Mouse (Mus musculus) forebrain, embryonic 15.5 days (tissue): ENCODE results near the gene Yif1b. TPM values are rescaled to one million over a fixed set of nuclear protein-coding genes. Genes with fewer than 3 reads are reported as not detected.
A peak's percentile ranks its signal among the peaks of the same experiment; 100 is the strongest.

Experiments used
- ATAC-seq: fragments of 200-750 bp; cut with Nextera tagmentation; replicated peaks from 2 replicates; pipeline ENCODE4 v1.8.0; 2017; ENCODE audit warnings: mild to moderate bottlenecking, moderate TSS enrichment, moderate library complexity
- H3K27ac ChIP-seq: fragments of 300-500 bp; sonication (generic); replicated peaks from 2 replicates; pipeline ENCODE4 v1.5.1; 2015; ENCODE audit warnings: mild to moderate bottlenecking, inconsistent platforms
- H3K27me3 ChIP-seq: fragments of 300-500 bp; sonication (generic); 2 replicates; pipeline ENCODE4 v1.6.1; 2015; ENCODE audit warnings: inconsistent platforms
- H3K36me3 ChIP-seq: fragments of 300-500 bp; sonication (generic); 2 replicates; pipeline ENCODE4 v1.6.1; 2015; ENCODE audit warnings: mild to moderate bottlenecking, inconsistent platforms
- H3K4me1 ChIP-seq: fragments of 300-500 bp; sonication (generic); 2 replicates; pipeline ENCODE4 v1.6.1; 2015; ENCODE audit warnings: inconsistent platforms
- H3K4me2 ChIP-seq: fragments of 300-500 bp; sonication (generic); replicated peaks from 2 replicates; pipeline ENCODE4 v1.6.1; 2015; ENCODE audit warnings: mild to moderate bottlenecking, inconsistent platforms
- H3K4me3 ChIP-seq: fragments of 300-500 bp; sonication (generic); 2 replicates; pipeline ENCODE4 v1.5.1; 2015; ENCODE audit warnings: mild to moderate bottlenecking, inconsistent platforms
- H3K9ac ChIP-seq: fragments of 300-500 bp; sonication (generic); replicated peaks from 2 replicates; pipeline ENCODE4 v1.6.1; 2015; ENCODE audit warnings: mild to moderate bottlenecking, inconsistent platforms
- H3K9me3 ChIP-seq: fragments of 300-500 bp; sonication (generic); 2 replicates; pipeline ENCODE4 v1.6.1; 2016; ENCODE audit warnings: inconsistent platforms
- WGBS: fragments of 180-500 bp; shearing (Covaris S2); methylation state at CpG from one replicate; pipeline ENCODE4 v1.1.7; 2015; ENCODE audit warnings: mixed read lengths; 5-methylcytosine and 5-hydroxymethylcytosine counted together
- polyA plus RNA-seq: library from polyadenylated mRNA; unstranded; fragments of >200 nt; fragmentation: Nextera tagmentation; extraction: Ambion mirVana; gene quantifications from 2 replicates; pipeline ENCODE4 v1.2.1, GENCODE M21; 2015

The Yif1b gene
- polyA plus RNA-seq, 1 experiment from 2014 or later: 76.2 TPM

GRCm38 (mm10) chr7:29284523-29284922, 46.4 kb downstream of the Yif1b start:
- 95% methylated on average over 6 of the region's 6 CpGs for WGBS

GRCm38 (mm10) chr7:29287481-29287880, 49.4 kb downstream of the Yif1b start:
- Histone ChIP-seq H3K4me1 (peaks cover 30% of the 10 kb centered on the region), H3K36me3 (no peaks in the 10 kb centered on the region), H3K27ac (no peak overlapping the region), H3K27me3 (peaks cover 4% of the 10 kb centered on the region; the same call in 1 of the 2 replicates), H3K4me3 (no peak overlapping the region), H3K4me2 (no peak overlapping the region), H3K9ac (no peak overlapping the region), H3K9me3 (no peaks in the 10 kb centered on the region)
- no peak for ATAC-seq
- 86% methylated on average over 7 of the region's 7 CpGs for WGBS

More at GRCm38 (mm10) chr7:29284523-29284922, 46.4 kb downstream of the Yif1b start:
- peaks cover 27% of the 10 kb centered on the region for H3K4me1 ChIP-seq
- ATAC-seq: no peak
- H3K36me3 ChIP-seq: no peaks in the 10 kb centered on the region
- peaks cover 12% of the 10 kb centered on the region; the same call in 1 of the 2 replicates for H3K27me3 ChIP-seq
- no peak overlapping the region for H3K4me2 ChIP-seq
- no peak overlapping the region for H3K27ac ChIP-seq
- H3K4me3 ChIP-seq: no peak overlapping the region
- no peak overlapping the region for H3K9ac ChIP-seq
- H3K9me3 ChIP-seq: no peaks in the 10 kb centered on the region

- ATAC-seq: no peak
- H3K27ac ChIP-seq: no peak overlapping the region
- WGBS: 94% methylated on average over 2 of the region's 2 CpGs
- H3K27me3 ChIP-seq: no peaks in the 10 kb centered on the region
- H3K36me3 ChIP-seq: no peaks in the 10 kb centered on the region
- H3K9me3 ChIP-seq: no peaks in the 10 kb centered on the region
- H3K9ac ChIP-seq: no peak overlapping the region
- peaks cover 36% of the 10 kb centered on the region for H3K4me1 ChIP-seq
- H3K4me3 ChIP-seq: no peak overlapping the region
- no peak overlapping the region for H3K4me2 ChIP-seq
These were observed 50.0 kb downstream of the Yif1b start for GRCm38 (mm10) chr7:29288079-29288478.

GRCm38 (mm10) chr7:29288942-29289638, 51.0 kb downstream of the Yif1b start, which contains the start of gene Ppp1r14a:
Gene Ppp1r14a, plus strand, starts transcription at chr7:29289308.
- no peak for ATAC-seq
- no peak within 1 kb of the TSS for H3K27ac ChIP-seq
- no peaks in the 10 kb centered on the region for H3K9me3 ChIP-seq
- peaks cover 42% of the 10 kb centered on the region for H3K4me1 ChIP-seq
- H3K4me3 ChIP-seq: peak within 1 kb of the TSS; percentile 57
- 1% methylated on average over 55 of the region's 59 CpGs for WGBS
- no peaks in the 10 kb centered on the region for H3K36me3 ChIP-seq
- peak within 1 kb of the TSS; percentile 55 for H3K9ac ChIP-seq
- no peaks in the 10 kb centered on the region for H3K27me3 ChIP-seq
- H3K4me2 ChIP-seq: peak within 1 kb of the TSS; percentile 94

- peak overlapping the region; percentile 57; the same call in 1 of the 2 replicates for H3K4me3 ChIP-seq
- no peaks in the 10 kb centered on the region for H3K9me3 ChIP-seq
- H3K4me1 ChIP-seq: peaks cover 44% of the 10 kb centered on the region
- H3K27me3 ChIP-seq: no peaks in the 10 kb centered on the region
- H3K27ac ChIP-seq: no peak overlapping the region
- WGBS: 79% methylated on average over 6 of the region's 6 CpGs
- H3K9ac ChIP-seq: peak overlapping the region; percentile 55; the same call in 1 of the 2 replicates
- ATAC-seq: no peak
- no peaks in the 10 kb centered on the region for H3K36me3 ChIP-seq
- H3K4me2 ChIP-seq: peak overlapping the region; percentile 94
These were observed 51.7 kb downstream of the Yif1b start for GRCm38 (mm10) chr7:29289856-29290255.

GRCm38 (mm10) chr7:29290691-29291485, 52.8 kb downstream of the Yif1b start:
- H3K27me3 ChIP-seq: no peaks in the 10 kb centered on the region
- no peaks in the 10 kb centered on the region for H3K9me3 ChIP-seq
- H3K4me1 ChIP-seq: peaks cover 44% of the 10 kb centered on the region
- no peaks in the 10 kb centered on the region for H3K36me3 ChIP-seq
- H3K4me2 ChIP-seq: peak overlapping the region; percentile 11; the same call in 1 of the 2 replicates
- H3K27ac ChIP-seq: peak overlapping the region; percentile 91
- H3K4me3 ChIP-seq: no peak overlapping the region
- no peak overlapping the region for H3K9ac ChIP-seq
- WGBS: 36% methylated on average over 11 of the region's 11 CpGs
- peak; percentile 24; the same call in 1 of the 2 replicates for ATAC-seq

GRCm38 (mm10) chr7:29291616-29292457, 53.7 kb downstream of the Yif1b start:
- ATAC-seq: peak; percentile 55
- H3K36me3 ChIP-seq: no peaks in the 10 kb centered on the region
- peaks cover 44% of the 10 kb centered on the region for H3K4me1 ChIP-seq
- H3K27ac ChIP-seq: peak overlapping the region; percentile 91
- peak overlapping the region; percentile 18; the same call in 1 of the 2 replicates for H3K4me2 ChIP-seq
- H3K9ac ChIP-seq: no peak overlapping the region
- H3K4me3 ChIP-seq: no peak overlapping the region
- H3K27me3 ChIP-seq: no peaks in the 10 kb centered on the region
- H3K9me3 ChIP-seq: no peaks in the 10 kb centered on the region
- WGBS: 25% methylated on average over 6 of the region's 7 CpGs

GRCm38 (mm10) chr7:29292458-29293098, 54.4 kb downstream of the Yif1b start:
- Histone ChIP-seq H3K27me3 (no peaks in the 10 kb centered on the region), H3K4me3 (no peak overlapping the region), H3K9ac (no peak overlapping the region), H3K4me1 (peaks cover 44% of the 10 kb centered on the region), H3K27ac (peak overlapping the region; percentile 91), H3K36me3 (no peaks in the 10 kb centered on the region), H3K9me3 (no peaks in the 10 kb centered on the region), H3K4me2 (0 out of 2 replicates have a peak overlapping the region, but pooled peaks have one; percentile 18)
- ATAC-seq: peak; percentile 7; the same call in 1 of the 2 replicates
- WGBS: 23% methylated on average over 8 of the region's 8 CpGs

GRCm38 (mm10) chr7:29293131-29294065, 55.3 kb downstream of the Yif1b start:
- peaks cover 44% of the 10 kb centered on the region for H3K4me1 ChIP-seq
- no peaks in the 10 kb centered on the region for H3K9me3 ChIP-seq
- H3K4me3 ChIP-seq: no peak overlapping the region
- 44% methylated on average over 19 of the region's 19 CpGs for WGBS
- H3K27ac ChIP-seq: peak overlapping the region; percentile 91
- ATAC-seq: no peak
- no peak overlapping the region for H3K4me2 ChIP-seq
- H3K9ac ChIP-seq: no peak overlapping the region; the same call in 1 of the 2 replicates
- H3K36me3 ChIP-seq: no peaks in the 10 kb centered on the region
- no peaks in the 10 kb centered on the region for H3K27me3 ChIP-seq

- WGBS: 75% methylated on average over 13 of the region's 13 CpGs
- H3K9ac ChIP-seq: no peak overlapping the region
- no peak for ATAC-seq
These were observed 56.1 kb downstream of the Yif1b start for GRCm38 (mm10) chr7:29294111-29294761.

More at GRCm38 (mm10) chr7:29294111-29294761, 56.1 kb downstream of the Yif1b start:
- no peaks in the 10 kb centered on the region for H3K27me3 ChIP-seq
- no peaks in the 10 kb centered on the region for H3K9me3 ChIP-seq
- no peak overlapping the region for H3K4me3 ChIP-seq
- H3K36me3 ChIP-seq: no peaks in the 10 kb centered on the region
- peaks cover 38% of the 10 kb centered on the region for H3K4me1 ChIP-seq
- H3K4me2 ChIP-seq: no peak overlapping the region
- no peak overlapping the region for H3K27ac ChIP-seq
